Comparison of ENCODE assay signal across 9 mouse cellular contexts in the genomic region with DNA sequence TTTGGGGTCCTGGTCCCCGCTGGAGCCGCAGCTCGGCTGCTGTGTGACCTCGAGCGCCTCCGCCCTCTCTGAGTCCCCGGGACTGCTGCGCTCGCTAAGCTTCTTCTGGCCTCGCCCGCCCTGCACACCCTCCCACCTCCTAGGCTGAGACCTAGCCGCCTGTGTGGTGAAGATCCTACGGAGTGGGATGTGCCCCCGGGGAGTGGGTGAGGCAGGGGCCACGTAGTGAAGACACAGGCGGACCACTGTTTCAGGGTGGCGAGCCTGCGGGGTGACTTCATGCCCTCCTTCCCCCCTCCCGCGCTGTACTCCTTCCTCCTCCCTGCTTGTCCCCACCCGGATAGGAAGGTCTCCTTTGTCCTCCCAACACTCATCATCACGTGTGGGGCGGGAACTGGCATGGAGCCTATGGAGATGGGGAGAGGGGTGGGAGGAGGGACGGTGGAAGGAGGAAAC. TPM values are rescaled to one million over a fixed set of nuclear protein-coding genes. Genes with fewer than 3 reads are reported as not detected.
A peak's percentile ranks its signal among the peaks of the same experiment; 100 is the strongest.
DNase-seq lines count a peak whose midpoint lies in the region; ATAC-seq and TF ChIP-seq lines count a peak whose summit lies in the region.
"Had no signal": no experiment of that assay in that cellular context is flagged by ENCODE, and none has a peak within 500 bp of the region (broad histone marks: within the 10 kb centered on the region; RNA-seq: fewer than 3 reads in every experiment).

No protein-coding gene starts in this region.

- H3K4me1 ChIP-seq in erythroblast, embryonic 14.5 days (ENCODE audit: control insufficient read depth), result peaks cover 15% of the 10 kb centered on the region
- H3K4me1 ChIP-seq in intestine, embryonic 15.5 days (replicated peaks), result peaks cover 19% of the 10 kb centered on the region
- H3K4me1 ChIP-seq in midbrain, embryonic 15.5 days, result peaks cover 17% of the 10 kb centered on the region

- peak; percentile 23; the same call in 1 of the 2 replicates for TF ChIP-seq POLR2A in brain, embryonic 14.5 days (IDR thresholded peaks at IDR 0.05; ENCODE audit: borderline replicate concordance, extremely low read depth, insufficient read depth, insufficient read length, poor library complexity, severe bottlenecking)

- ATAC-seq in erythroblast, adult 5-6 weeks (replicated peaks; ENCODE audit: low FRiP score, poor library complexity, severe bottlenecking), result no peak
- peak; percentile 81 for ATAC-seq in intestine, embryonic 15.5 days
- peak; percentile 68 for ATAC-seq in midbrain, embryonic 15.5 days (replicated peaks)

- H3K9me3 ChIP-seq in erythroblast, embryonic 14.5 days (ENCODE audit: control insufficient read depth, low read length), result no peaks in the 10 kb centered on the region
- no peaks in the 10 kb centered on the region for H3K9me3 ChIP-seq in intestine, embryonic 15.5 days
- H3K9me3 ChIP-seq in midbrain, embryonic 15.5 days, result no peaks in the 10 kb centered on the region

- TF ChIP-seq CTCF in brain, embryonic 14.5 days (IDR thresholded peaks at IDR 0.05; ENCODE audit: borderline replicate concordance, extremely low read depth, insufficient read depth, insufficient read length), result no peak

- peak overlapping the region; percentile 91 for H3K27ac ChIP-seq in intestine, embryonic 15.5 days
- H3K27ac ChIP-seq in midbrain, embryonic 15.5 days, result peak overlapping the region; percentile 18; the same call in 1 of the 2 replicates

- WGBS in intestine, embryonic 15.5 days, result under 1% methylated on average over 24 of the region's 24 CpGs
- 1% methylated on average over 24 of the region's 24 CpGs for whole genome bisulfite sequencing in midbrain, embryonic 15.5 days

- H3K36me3 ChIP-seq in erythroblast, embryonic 14.5 days (ENCODE audit: control insufficient read depth), result no peaks in the 10 kb centered on the region
- 0 out of 2 replicates have a peak, but pooled peaks cover 5% of the 10 kb centered on the region for H3K36me3 ChIP-seq in intestine, embryonic 15.5 days
- no peaks in the 10 kb centered on the region for H3K36me3 ChIP-seq in midbrain, embryonic 15.5 days (replicated peaks)

- peak overlapping the region; percentile 66 for H3K4me2 ChIP-seq in intestine, embryonic 15.5 days (replicated peaks)
- H3K4me2 ChIP-seq in midbrain, embryonic 15.5 days, result peak overlapping the region; percentile 83

- peak overlapping the region; percentile 89 for H3K9ac ChIP-seq in intestine, embryonic 15.5 days
- H3K9ac ChIP-seq in midbrain, embryonic 15.5 days, result peak overlapping the region; percentile 38

- H3K4me3 ChIP-seq in erythroblast, embryonic 14.5 days (replicated peaks), result peak overlapping the region; percentile 57
- H3K4me3 ChIP-seq in intestine, embryonic 15.5 days (replicated peaks), result peak overlapping the region; percentile 76
- peak overlapping the region; percentile 51 for H3K4me3 ChIP-seq in midbrain, embryonic 15.5 days

- DNase-seq in brain, embryonic 14.5 days (ENCODE audit: low read depth), result peak; percentile 87
- peak; percentile 78 for DNase-seq in gastrocnemius, postnatal 25 days
- DNase-seq in liver, result peak; percentile 58
- DNase-seq in testis, postnatal 10 days (ENCODE audit: low spot score), result peak; percentile 91

- H3K27me3 ChIP-seq in erythroblast, embryonic 14.5 days (ENCODE audit: control insufficient read depth), result peaks cover 28% of the 10 kb centered on the region
- no peaks in the 10 kb centered on the region for H3K27me3 ChIP-seq in intestine, embryonic 15.5 days (replicated peaks)
- no peaks in the 10 kb centered on the region for H3K27me3 ChIP-seq in midbrain, embryonic 15.5 days (replicated peaks)

RNA-seq across cellular contexts. Expression of a gene that starts 1.9 kb away (rescaled TPM):
- polyA plus RNA-seq in erythroblast, embryonic 14.5 days (2012), result 0.26 and 0.44 TPM in 2 replicates
- 8.6 and 14.0 TPM in 2 replicates for total RNA-seq in erythroblast, adult 5-6 weeks (2015; ENCODE audit: low replicate concordance)
- 1.5 and 3.3 TPM in 2 replicates for total RNA-seq in erythroblast, adult 5-6 weeks (2017; ENCODE audit: low replicate concordance)
- polyA plus RNA-seq in brain, embryonic 14.5 days (2012; rRNA removed), result 57.5 and 64.9 TPM in 2 replicates
- 10 to 100 TPM in 1 of 2 experiments, 1 to 10 TPM in 1; 8.5 to 10.3 TPM for total RNA-seq in gastrocnemius, postnatal 25 days (2021)
- 111 and 126 TPM in 2 replicates for polyA plus RNA-seq in intestine, embryonic 15.5 days (2015; fragmentation: Nextera tagmentation; extraction: Ambion mirVana)
- polyA plus RNA-seq in midbrain, embryonic 15.5 days (2015; fragmentation: Nextera tagmentation; extraction: Ambion mirVana), result 33.2 and 37.2 TPM in 2 replicates

RNA-seq across cellular contexts. Expression of a gene that starts 19.1 kb away (rescaled TPM):
- not detected in 2 replicates for polyA plus RNA-seq in erythroblast, embryonic 14.5 days (2012)
- not detected in 2 replicates for total RNA-seq in erythroblast, adult 5-6 weeks (2015; ENCODE audit: low replicate concordance)
- total RNA-seq in erythroblast, adult 5-6 weeks (2017; ENCODE audit: low replicate concordance), result not detected in 2 replicates
- polyA plus RNA-seq in brain, embryonic 14.5 days (2012; rRNA removed), result not detected in 2 replicates
- not detected for total RNA-seq in gastrocnemius, postnatal 25 days (2021)
- not detected in 2 replicates for polyA plus RNA-seq in intestine, embryonic 15.5 days (2015; fragmentation: Nextera tagmentation; extraction: Ambion mirVana)
- polyA plus RNA-seq in midbrain, embryonic 15.5 days (2015; fragmentation: Nextera tagmentation; extraction: Ambion mirVana), result not detected in 2 replicates
- total RNA-seq: neutrophil, adult 5-6 weeks had no signal

RNA-seq across cellular contexts. Expression of a gene that starts 19.8 kb away (rescaled TPM):
- not detected in 2 replicates for polyA plus RNA-seq in erythroblast, embryonic 14.5 days (2012)
- total RNA-seq in erythroblast, adult 5-6 weeks (2015; ENCODE audit: low replicate concordance), result not detected in 2 replicates
- total RNA-seq in erythroblast, adult 5-6 weeks (2017; ENCODE audit: low replicate concordance), result not detected in 2 replicates
- polyA plus RNA-seq in brain, embryonic 14.5 days (2012; rRNA removed), result not detected in 2 replicates
- total RNA-seq in gastrocnemius, postnatal 25 days (2021), result not detected
- polyA plus RNA-seq in intestine, embryonic 15.5 days (2015; fragmentation: Nextera tagmentation; extraction: Ambion mirVana), result not detected in 2 replicates
- not detected in 2 replicates for polyA plus RNA-seq in midbrain, embryonic 15.5 days (2015; fragmentation: Nextera tagmentation; extraction: Ambion mirVana)
- total RNA-seq: neutrophil, adult 5-6 weeks had no signal

RNA-seq across cellular contexts. Expression of a gene that starts 31.2 kb away (rescaled TPM):
- not detected in 2 replicates for polyA plus RNA-seq in erythroblast, embryonic 14.5 days (2012)
- not detected in 2 replicates for total RNA-seq in erythroblast, adult 5-6 weeks (2015; ENCODE audit: low replicate concordance)
- total RNA-seq in erythroblast, adult 5-6 weeks (2017; ENCODE audit: low replicate concordance), result not detected in 2 replicates
- 0.08 TPM in 1 of 2 replicates, not detected in the other for polyA plus RNA-seq in brain, embryonic 14.5 days (2012; rRNA removed)
- total RNA-seq in gastrocnemius, postnatal 25 days (2021), result not detected
- not detected in 2 replicates for polyA plus RNA-seq in intestine, embryonic 15.5 days (2015; fragmentation: Nextera tagmentation; extraction: Ambion mirVana)
- polyA plus RNA-seq in midbrain, embryonic 15.5 days (2015; fragmentation: Nextera tagmentation; extraction: Ambion mirVana), result not detected in 2 replicates
- total RNA-seq: neutrophil, adult 5-6 weeks had no signal

RNA-seq across cellular contexts. Expression of a gene that starts 31.3 kb away (rescaled TPM):
- not detected in 2 replicates for polyA plus RNA-seq in erythroblast, embryonic 14.5 days (2012)
- total RNA-seq in erythroblast, adult 5-6 weeks (2015; ENCODE audit: low replicate concordance), result not detected in 2 replicates
- total RNA-seq in erythroblast, adult 5-6 weeks (2017; ENCODE audit: low replicate concordance), result not detected in 2 replicates
- not detected in 2 replicates for polyA plus RNA-seq in brain, embryonic 14.5 days (2012; rRNA removed)
- not detected for total RNA-seq in gastrocnemius, postnatal 25 days (2021)
- polyA plus RNA-seq in intestine, embryonic 15.5 days (2015; fragmentation: Nextera tagmentation; extraction: Ambion mirVana), result not detected in 2 replicates
- not detected in 2 replicates for polyA plus RNA-seq in midbrain, embryonic 15.5 days (2015; fragmentation: Nextera tagmentation; extraction: Ambion mirVana)
- total RNA-seq: neutrophil, adult 5-6 weeks had no signal

Comparison
In these comparisons a context has a peak if more than half of its experiments do, and no peak if none do; other contexts are left out.
1. RNA of a gene that starts 1.9 kb away (polyA plus RNA-seq): 111 to 126 TPM in intestine, embryonic 15.5 days, 57.5 to 64.9 TPM in brain, embryonic 14.5 days and 33.2 to 37.2 TPM in midbrain, embryonic 15.5 days; 0.26 to 0.44 TPM in erythroblast, embryonic 14.5 days; every median in the first group is over 10 times any median in the second.
2. Peak in every context shown above with its lines, with median percentiles within 50 percentile points of each other: H3K4me3 ChIP-seq and DNase-seq.